Mouse (Mus musculus) thymus, adult 2 months (tissue): ENCODE data around the gene Dhx33.

Experiments used
- CTCF ChIP-seq: fragments of 200-500 bp; IDR thresholded peaks from 2 replicates; pipeline ENCODE4 v1.5.1; 2012; ENCODE audit warnings: mild to moderate bottlenecking, control low read depth, low read length, moderate library complexity, borderline replicate concordance; ENCODE audit not compliant: control insufficient read depth, poor library complexity, insufficient read depth; ENCODE audit errors: extremely low read depth
- POLR2A ChIP-seq: fragments of 200-500 bp; IDR thresholded peaks from 2 replicates; pipeline ENCODE4 v1.6.1; 2012; ENCODE audit warnings: mild to moderate bottlenecking, low read length, control low read depth, moderate library complexity; ENCODE audit not compliant: control insufficient read depth, poor library complexity, insufficient read depth; ENCODE audit errors: extremely low read depth

- TF ChIP-seq POLR2A (no peak), CTCF (no peak)
Measured at GRCm38 (mm10) chr11:70970560-70971540, 33.4 kb downstream of the Dhx33 start.
